Mouse (Mus musculus) ES-E14 (cell line): ENCODE results near the gene Tbc1d22b.

Experiments used
- MAFK ChIP-seq: IDR thresholded peaks from 2 replicates; pipeline ENCODE4 v1.6.1; 2014; ENCODE audit warnings: mild to moderate bottlenecking, low read depth, low read length, inconsistent platforms; ENCODE audit not compliant: insufficient read depth
- ZC3H11A ChIP-seq: IDR thresholded peaks from 2 replicates; pipeline ENCODE4 v1.6.1; 2012; ENCODE audit warnings: low read depth, mild to moderate bottlenecking, inconsistent platforms, low read length, borderline replicate concordance
- ZNF384 ChIP-seq: IDR thresholded peaks from 2 replicates; pipeline ENCODE4 v1.6.1; 2012; ENCODE audit warnings: low read depth, low read length, inconsistent platforms

- peak; percentile 19; the same call in 1 of the 2 replicates for TF ChIP-seq ZC3H11A
- no peak for TF ChIP-seq MAFK
- no peak for TF ChIP-seq ZNF384
Measured at GRCm38 (mm10) chr17:29528568-29529187, 20.9 kb upstream of the Tbc1d22b start.
